Mouse (Mus musculus): Measurements from ENCODE around the gene Gltp.

Gltp gene

GRCm38 (mm10) chr5:114702403-114703392, 11.9 kb upstream of the Gltp start:
- DNase-seq (ENCODE audit: extremely low spot score, low spot score): no peak

GRCm38 (mm10) chr5:114699015-114699414, 8.2 kb upstream of the Gltp start:
- no peak for DNase-seq (ENCODE audit: extremely low spot score, low spot score)

GRCm38 (mm10) chr5:114698044-114698746, 7.4 kb upstream of the Gltp start:
- no peak for DNase-seq (ENCODE audit: extremely low spot score, low spot score)

GRCm38 (mm10) chr5:114696939-114697338, 6.2 kb upstream of the Gltp start:
- DNase-seq (ENCODE audit: extremely low spot score, low spot score): no peak

GRCm38 (mm10) chr5:114695775-114696174, 5.0 kb upstream of the Gltp start:
- no peak for DNase-seq (ENCODE audit: extremely low spot score, low spot score)

GRCm38 (mm10) chr5:114689700-114690366, 951 bp downstream of the Gltp start:
- peak; percentile 37 for DNase-seq (ENCODE audit: extremely low spot score, low spot score)

GRCm38 (mm10) chr5:114688703-114689102, 2.1 kb downstream of the Gltp start:
- no peak for DNase-seq (ENCODE audit: extremely low spot score, low spot score)

GRCm38 (mm10) chr5:114687901-114688300, 2.9 kb downstream of the Gltp start:
- DNase-seq (ENCODE audit: extremely low spot score, low spot score): no peak

- DNase-seq (ENCODE audit: extremely low spot score, low spot score): no peak
Observed at GRCm38 (mm10) chr5:114686726-114687210, 4.0 kb downstream of the Gltp start.

- DNase-seq (ENCODE audit: extremely low spot score, low spot score): no peak
Observed at GRCm38 (mm10) chr5:114685986-114686385, 4.8 kb downstream of the Gltp start.

GRCm38 (mm10) chr5:114681717-114682116, 9.1 kb downstream of the Gltp start:
- no peak for DNase-seq (ENCODE audit: extremely low spot score, low spot score)

- no peak for DNase-seq (ENCODE audit: extremely low spot score, low spot score)
Observed at GRCm38 (mm10) chr5:114680676-114681285, 10.0 kb downstream of the Gltp start.

- no peak for DNase-seq (ENCODE audit: extremely low spot score, low spot score)
Observed at GRCm38 (mm10) chr5:114679841-114680591, 10.8 kb downstream of the Gltp start.

GRCm38 (mm10) chr5:114674594-114674993, 16.2 kb downstream of the Gltp start:
- no peak for DNase-seq (ENCODE audit: extremely low spot score, low spot score)

- no peak for DNase-seq (ENCODE audit: extremely low spot score, low spot score)
Observed at GRCm38 (mm10) chr5:114673114-114673513, 17.7 kb downstream of the Gltp start.

GRCm38 (mm10) chr5:114669014-114669413, 21.8 kb downstream of the Gltp start:
- no peak for DNase-seq (ENCODE audit: extremely low spot score, low spot score)

GRCm38 (mm10) chr5:114667228-114667856, 23.4 kb downstream of the Gltp start:
- peak; percentile 100 for DNase-seq (ENCODE audit: extremely low spot score, low spot score)

- DNase-seq (ENCODE audit: extremely low spot score, low spot score): no peak
Observed at GRCm38 (mm10) chr5:114666659-114667058, 24.1 kb downstream of the Gltp start.

- DNase-seq (ENCODE audit: extremely low spot score, low spot score): no peak
Observed at GRCm38 (mm10) chr5:114664750-114665149, 26.0 kb downstream of the Gltp start.

- DNase-seq (ENCODE audit: extremely low spot score, low spot score): no peak
Observed at GRCm38 (mm10) chr5:114664139-114664538, 26.6 kb downstream of the Gltp start.
